ENCODE assay signal across 9 mouse cellular contexts in the genomic region with DNA sequence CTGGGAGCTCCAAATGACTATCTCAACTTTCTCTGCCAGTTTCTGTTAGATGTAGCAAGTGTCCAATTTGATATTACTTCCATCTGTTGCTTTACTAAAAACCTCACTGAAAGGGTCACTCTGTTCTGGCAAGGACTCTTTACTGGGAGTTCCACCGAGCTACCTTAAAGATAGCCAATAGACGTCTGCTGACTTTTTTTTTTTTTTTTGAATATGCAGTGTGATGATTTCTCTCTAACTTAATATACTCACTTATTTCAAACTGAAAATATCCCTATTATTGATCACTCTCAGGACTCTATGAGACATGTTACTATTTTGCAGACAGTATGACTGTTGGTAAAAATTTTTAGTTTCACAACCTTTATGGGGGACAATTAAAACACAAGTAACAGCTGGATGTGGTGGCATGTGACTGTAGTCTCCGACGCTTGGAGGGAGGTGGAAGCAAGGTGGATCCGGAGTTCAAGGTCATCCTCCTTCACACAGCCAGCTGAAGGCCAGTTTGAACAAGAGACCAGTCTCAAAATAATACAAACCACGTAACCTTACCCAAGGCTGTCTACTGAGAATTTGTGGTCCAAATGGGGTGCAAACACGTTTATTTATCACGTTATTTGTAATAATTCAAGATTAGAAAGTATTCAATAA. TPM values are rescaled to one million over a fixed set of nuclear protein-coding genes. Genes with fewer than 3 reads are reported as not detected.
DNase-seq lines count a peak whose midpoint lies in the region; ATAC-seq and TF ChIP-seq lines count a peak whose summit lies in the region.
"Had no signal": no experiment of that assay in that cellular context is flagged by ENCODE, and none has a peak within 500 bp of the region (broad histone marks: within the 10 kb centered on the region; RNA-seq: fewer than 3 reads in every experiment).

No protein-coding gene starts in this region.

- peak overlapping the region; percentile 78 for H3K4me2 ChIP-seq in heart, embryonic 11.5 days
- peak overlapping the region; percentile 85 for H3K4me2 ChIP-seq in midbrain, embryonic 11.5 days

- peak overlapping the region; percentile 72; the same call in 1 of the 2 replicates for H3K9ac ChIP-seq in heart, embryonic 11.5 days (ENCODE audit: low read depth, low read length)
- peak overlapping the region; percentile 49 for H3K9ac ChIP-seq in midbrain, embryonic 11.5 days (ENCODE audit: low read length)

- H3K36me3 ChIP-seq in heart, embryonic 11.5 days (ENCODE audit: control insufficient read depth, insufficient read depth, low read length): 0 out of 2 replicates have a peak, but pooled peaks cover 3% of the 10 kb centered on the region
- 0 out of 2 replicates have a peak, but pooled peaks cover 2% of the 10 kb centered on the region for H3K36me3 ChIP-seq in midbrain, embryonic 11.5 days (ENCODE audit: control insufficient read depth, insufficient read depth, low read length)

- WGBS in heart, embryonic 11.5 days (ENCODE audit: insufficient replicate concordance): 18% methylated on average over 8 of the region's 8 CpGs
- WGBS in bone marrow, adult 2 months: under 1% methylated on average over 8 of the region's 8 CpGs
- 35% methylated on average over 8 of the region's 8 CpGs for WGBS in midbrain, embryonic 11.5 days

- no peak for ATAC-seq in heart, embryonic 11.5 days (replicated peaks; ENCODE audit: insufficient number of reproducible peaks, low FRiP score, low TSS enrichment)
- ATAC-seq in midbrain, embryonic 11.5 days (ENCODE audit: low FRiP score): no peak
- no peak for ATAC-seq in inflammation-experienced regulatory T-cells, adult 6 months

- peak overlapping the region; percentile 72 for H3K4me3 ChIP-seq in heart, embryonic 11.5 days (ENCODE audit: low read depth, low read length)
- H3K4me3 ChIP-seq in bone marrow, adult 2 months (replicated peaks; ENCODE audit: control insufficient read depth, low read depth, low read length): peak overlapping the region; percentile 99
- H3K4me3 ChIP-seq in midbrain, embryonic 11.5 days (ENCODE audit: low read depth, low read length): peak overlapping the region; percentile 52

- no peak for DNase-seq in heart, adult 9 months (ENCODE audit: low spot score in 2 of 2)
- DNase-seq in induced T-regulatory cell, adult 2 months (ENCODE audit: low read depth): peak; percentile 26
- no peak for DNase-seq in midbrain, embryonic 11.5 days (ENCODE audit: low spot score, missing footprints)
- DNase-seq in retina, postnatal 1 day: no peak
- no peak for DNase-seq in testis, postnatal 14 days (ENCODE audit: low spot score)

- H3K4me1 ChIP-seq in heart, embryonic 11.5 days (ENCODE audit: control insufficient read depth, insufficient read depth, low read length): peaks cover 7% of the 10 kb centered on the region; the same call in 1 of the 2 replicates
- H3K4me1 ChIP-seq in bone marrow, adult 2 months (ENCODE audit: control insufficient read depth, insufficient read depth, low read length): peaks cover 10% of the 10 kb centered on the region; the same call in 1 of the 2 replicates
- peaks cover 8% of the 10 kb centered on the region for H3K4me1 ChIP-seq in midbrain, embryonic 11.5 days (ENCODE audit: control insufficient read depth, insufficient read depth, low read length)

- H3K27me3 ChIP-seq in heart, embryonic 11.5 days (ENCODE audit: control insufficient read depth, insufficient read depth, low read length): no peaks in the 10 kb centered on the region
- no peaks in the 10 kb centered on the region for H3K27me3 ChIP-seq in midbrain, embryonic 11.5 days (ENCODE audit: control insufficient read depth, insufficient read depth, low read length)
- H3K27me3 ChIP-seq: Patski had no signal

- no peak for TF ChIP-seq CTCF in bone marrow, adult 2 months (IDR thresholded peaks at IDR 0.05; ENCODE audit: control insufficient read depth, insufficient read depth, low read length)

- no peak for TF ChIP-seq POLR2A in bone marrow, adult 2 months (IDR thresholded peaks at IDR 0.05; ENCODE audit: borderline replicate concordance, control insufficient read depth, low read depth, low read length)

- H3K9me3 ChIP-seq in heart, embryonic 11.5 days (replicated peaks; ENCODE audit: control insufficient read depth, low read length): no peaks in the 10 kb centered on the region
- no peaks in the 10 kb centered on the region for H3K9me3 ChIP-seq in midbrain, embryonic 11.5 days (ENCODE audit: control insufficient read depth, low read length)

- peak overlapping the region; percentile 64; the same call in 1 of the 2 replicates for H3K27ac ChIP-seq in heart, embryonic 11.5 days (ENCODE audit: low read depth, low read length)
- H3K27ac ChIP-seq in bone marrow, adult 2 months (ENCODE audit: control insufficient read depth, insufficient read depth, low read depth, low read length, poor library complexity): no peak overlapping the region
- no peak overlapping the region for H3K27ac ChIP-seq in midbrain, embryonic 11.5 days (ENCODE audit: low read depth, low read length)

RNA-seq across cellular contexts. Expression of a gene that starts 0.8 kb away (rescaled TPM):
- 102 and 139 TPM in 2 replicates for polyA plus RNA-seq in heart, embryonic 11.5 days (2014; fragmentation: Nextera tagmentation; extraction: Ambion mirVana)
- 239 and 252 TPM in 2 replicates for polyA plus RNA-seq in bone marrow, adult 2 months (2011; ENCODE audit: insufficient read depth, insufficient read length, low replicate concordance, missing spikeins)
- polyA plus RNA-seq in midbrain, embryonic 11.5 days (2014; fragmentation: Nextera tagmentation; extraction: Ambion mirVana): 173 and 182 TPM in 2 replicates
- polyA plus RNA-seq in inflammation-experienced regulatory T-cells, adult 6 months (2017; shearing (Covaris generic)): 100 to 1,000 TPM in 2 of 3 experiments, 10 to 100 TPM in 1; 98.5 to 206 (median 105) TPM

RNA-seq across cellular contexts. Expression of a gene that starts 1.1 kb away (rescaled TPM):
- polyA plus RNA-seq in heart, embryonic 11.5 days (2014; fragmentation: Nextera tagmentation; extraction: Ambion mirVana): 31.9 and 34.8 TPM in 2 replicates
- polyA plus RNA-seq in bone marrow, adult 2 months (2011; ENCODE audit: insufficient read depth, insufficient read length, low replicate concordance, missing spikeins): 13.1 and 27.0 TPM in 2 replicates
- 18.4 and 21.6 TPM in 2 replicates for polyA plus RNA-seq in midbrain, embryonic 11.5 days (2014; fragmentation: Nextera tagmentation; extraction: Ambion mirVana)
- polyA plus RNA-seq in inflammation-experienced regulatory T-cells, adult 6 months (2017; shearing (Covaris generic)): 10 to 100 TPM in 2 of 3 experiments, 1 to 10 TPM in 1; 9.1 to 10.8 (median 10.6) TPM

RNA-seq across cellular contexts. Expression of a gene that starts 19.3 kb away (rescaled TPM):
- 69.2 and 75.4 TPM in 2 replicates for polyA plus RNA-seq in heart, embryonic 11.5 days (2014; fragmentation: Nextera tagmentation; extraction: Ambion mirVana)
- not detected in 2 replicates for polyA plus RNA-seq in bone marrow, adult 2 months (2011; ENCODE audit: insufficient read depth, insufficient read length, low replicate concordance, missing spikeins)
- not detected in 2 replicates for polyA plus RNA-seq in midbrain, embryonic 11.5 days (2014; fragmentation: Nextera tagmentation; extraction: Ambion mirVana)
- not detected for polyA plus RNA-seq in inflammation-experienced regulatory T-cells, adult 6 months (2017; shearing (Covaris generic))
- polyA plus RNA-seq: Patski had no signal

RNA-seq across cellular contexts. Expression of a gene that starts 23.6 kb away (rescaled TPM):
- 29.4 and 30.8 TPM in 2 replicates for polyA plus RNA-seq in heart, embryonic 11.5 days (2014; fragmentation: Nextera tagmentation; extraction: Ambion mirVana)
- polyA plus RNA-seq in bone marrow, adult 2 months (2011; ENCODE audit: insufficient read depth, insufficient read length, low replicate concordance, missing spikeins): 11.7 and 18.1 TPM in 2 replicates
- 23.9 and 25.3 TPM in 2 replicates for polyA plus RNA-seq in midbrain, embryonic 11.5 days (2014; fragmentation: Nextera tagmentation; extraction: Ambion mirVana)
- 10 to 100 TPM; 43.0 to 59.7 (median 53.0) TPM for polyA plus RNA-seq in inflammation-experienced regulatory T-cells, adult 6 months (2017; shearing (Covaris generic))

RNA-seq across cellular contexts. Expression of a gene that starts 24.2 kb away (rescaled TPM):
- 38.9 and 47.8 TPM in 2 replicates for polyA plus RNA-seq in heart, embryonic 11.5 days (2014; fragmentation: Nextera tagmentation; extraction: Ambion mirVana)
- polyA plus RNA-seq in bone marrow, adult 2 months (2011; ENCODE audit: insufficient read depth, insufficient read length, low replicate concordance, missing spikeins): 26.4 and 53.0 TPM in 2 replicates
- 60.4 and 65.5 TPM in 2 replicates for polyA plus RNA-seq in midbrain, embryonic 11.5 days (2014; fragmentation: Nextera tagmentation; extraction: Ambion mirVana)
- polyA plus RNA-seq in inflammation-experienced regulatory T-cells, adult 6 months (2017; shearing (Covaris generic)): 10 to 100 TPM; 57.0 to 69.1 (median 66.3) TPM

Comparison
In these comparisons a context has a peak if more than half of its experiments do, and no peak if none do; other contexts are left out.
1. RNA of a gene that starts 19.3 kb away (polyA plus RNA-seq): 69.2 to 75.4 TPM in heart, embryonic 11.5 days; not detected in bone marrow, adult 2 months, not detected in midbrain, embryonic 11.5 days and not detected in inflammation-experienced regulatory T-cells, adult 6 months; every median in the first group is over 10 times any median in the second.
2. Peak in every context shown above with its lines, with median percentiles within 50 percentile points of each other: H3K4me3 ChIP-seq.